Mouse (Mus musculus): Measurements from ENCODE around the gene Myom1. TPM values are rescaled to one million over a fixed set of nuclear protein-coding genes. Genes with fewer than 3 reads are reported as not detected.
"Not testable (repeated sequence)": the region's sequence is repeated elsewhere in the genome, so short reads cannot be mapped to it uniquely, and the experiment has no call there.

Myom1 gene
- polyA plus RNA-seq, 1 experiment from 2014 or later = 5.7 TPM

- H3K27me3 ChIP-seq (ENCODE audit: insufficient read depth, low read length) = no peaks in the 10 kb centered on the region
- H3K27ac ChIP-seq (ENCODE audit: low read depth) = no peak overlapping the region
- DNase-seq = peak; percentile 44
- no peak for TF ChIP-seq CTCF (IDR thresholded peaks at IDR 0.05; ENCODE audit: low read depth)
- 63% methylated on average over 11 of the region's 11 CpGs for WGBS
- ATAC-seq (ENCODE audit: insufficient read depth) = no peak
- no peak overlapping the region for H3K9ac ChIP-seq
- H3K36me3 ChIP-seq (ENCODE audit: insufficient read depth) = peaks cover 29% of the 10 kb centered on the region
- H3K4me2 ChIP-seq = no peak overlapping the region
- no peaks in the 10 kb centered on the region for H3K9me3 ChIP-seq (ENCODE audit: low read depth, low read length)
- no peaks in the 10 kb centered on the region; the same call in 1 of the 2 replicates for H3K4me1 ChIP-seq (ENCODE audit: insufficient read depth)
- H3K4me3 ChIP-seq (ENCODE audit: low read depth, low read length) = no peak overlapping the region
Observed at GRCm38 (mm10) chr17:70971206-70971605, 31.2 kb upstream of the Myom1 start.

GRCm38 (mm10) chr17:70973398-70973797, 29.0 kb upstream of the Myom1 start:
- Histone ChIP-seq H3K4me2 (no peak overlapping the region), H3K27me3 (ENCODE audit: insufficient read depth, low read length) (no peaks in the 10 kb centered on the region), H3K4me3 (ENCODE audit: low read depth, low read length) (no peak overlapping the region), H3K9ac (no peak overlapping the region), H3K36me3 (ENCODE audit: insufficient read depth) (peaks cover 38% of the 10 kb centered on the region), H3K27ac (ENCODE audit: low read depth) (no peak overlapping the region), H3K9me3 (ENCODE audit: low read depth, low read length) (no peaks in the 10 kb centered on the region), H3K4me1 (ENCODE audit: insufficient read depth) (no peaks in the 10 kb centered on the region; the same call in 1 of the 2 replicates)
- TF ChIP-seq CTCF (IDR thresholded peaks at IDR 0.05; ENCODE audit: low read depth) = no peak
- WGBS = 67% methylated on average over 9 of the region's 9 CpGs
- DNase-seq = no peak
- ATAC-seq (ENCODE audit: insufficient read depth) = no peak

GRCm38 (mm10) chr17:70974065-70974464, 28.4 kb upstream of the Myom1 start:
- H3K27ac ChIP-seq (ENCODE audit: low read depth); H3K9me3 ChIP-seq (ENCODE audit: low read depth, low read length); ATAC-seq (ENCODE audit: insufficient read depth); H3K4me3 ChIP-seq (ENCODE audit: low read depth, low read length); DNase-seq; H3K27me3 ChIP-seq (ENCODE audit: insufficient read depth, low read length); H3K4me1 ChIP-seq (ENCODE audit: insufficient read depth); H3K4me2 ChIP-seq; H3K9ac ChIP-seq: not testable (repeated sequence)
- WGBS = 86% methylated on average over 14 of the region's 14 CpGs
- peaks cover 38% of the 10 kb centered on the region for H3K36me3 ChIP-seq (ENCODE audit: insufficient read depth)

- no peaks in the 10 kb centered on the region for H3K27me3 ChIP-seq (ENCODE audit: insufficient read depth, low read length)
- H3K4me1 ChIP-seq (ENCODE audit: insufficient read depth) = no peaks in the 10 kb centered on the region
- DNase-seq = no peak
- H3K9me3 ChIP-seq (ENCODE audit: low read depth, low read length) = no peaks in the 10 kb centered on the region
- no peak for ATAC-seq (ENCODE audit: insufficient read depth)
- H3K4me3 ChIP-seq (ENCODE audit: low read depth, low read length) = no peak overlapping the region
- WGBS = 81% methylated on average over 6 of the region's 6 CpGs
- H3K4me2 ChIP-seq = no peak overlapping the region
- peaks cover 61% of the 10 kb centered on the region for H3K36me3 ChIP-seq (ENCODE audit: insufficient read depth)
- H3K27ac ChIP-seq (ENCODE audit: low read depth) = no peak overlapping the region
- TF ChIP-seq CTCF (IDR thresholded peaks at IDR 0.05; ENCODE audit: low read depth) = peak; percentile 19; the same call in 1 of the 2 replicates
- H3K9ac ChIP-seq = no peak overlapping the region
Observed at GRCm38 (mm10) chr17:70977799-70978198, 24.6 kb upstream of the Myom1 start.

GRCm38 (mm10) chr17:70979345-70980223, 22.8 kb upstream of the Myom1 start:
- Histone ChIP-seq H3K9me3 (ENCODE audit: low read depth, low read length) (no peaks in the 10 kb centered on the region), H3K27ac (ENCODE audit: low read depth) (no peak overlapping the region), H3K36me3 (ENCODE audit: insufficient read depth) (peaks cover 52% of the 10 kb centered on the region), H3K4me2 (no peak overlapping the region), H3K9ac (no peak overlapping the region), H3K27me3 (ENCODE audit: insufficient read depth, low read length) (no peaks in the 10 kb centered on the region), H3K4me3 (ENCODE audit: low read depth, low read length) (no peak overlapping the region), H3K4me1 (ENCODE audit: insufficient read depth) (no peaks in the 10 kb centered on the region)
- DNase-seq = peak; percentile 53
- 76% methylated on average over 20 of the region's 20 CpGs for WGBS
- ATAC-seq (ENCODE audit: insufficient read depth) = no peak
- peak; percentile 21; the same call in 1 of the 2 replicates for TF ChIP-seq CTCF (IDR thresholded peaks at IDR 0.05; ENCODE audit: low read depth)

- DNase-seq = no peak
- peaks cover 50% of the 10 kb centered on the region for H3K36me3 ChIP-seq (ENCODE audit: insufficient read depth)
- H3K4me3 ChIP-seq (ENCODE audit: low read depth, low read length) = no peak overlapping the region
- no peak overlapping the region for H3K9ac ChIP-seq
- H3K27ac ChIP-seq (ENCODE audit: low read depth) = no peak overlapping the region
- no peaks in the 10 kb centered on the region for H3K9me3 ChIP-seq (ENCODE audit: low read depth, low read length)
- ATAC-seq (ENCODE audit: insufficient read depth) = no peak
- 84% methylated on average over 15 of the region's 15 CpGs for WGBS
- no peak overlapping the region for H3K4me2 ChIP-seq
- no peaks in the 10 kb centered on the region for H3K27me3 ChIP-seq (ENCODE audit: insufficient read depth, low read length)
- no peak for TF ChIP-seq CTCF (IDR thresholded peaks at IDR 0.05; ENCODE audit: low read depth)
- peaks cover 8% of the 10 kb centered on the region for H3K4me1 ChIP-seq (ENCODE audit: insufficient read depth)
Observed at GRCm38 (mm10) chr17:70985501-70986354, 16.7 kb upstream of the Myom1 start.

- Histone ChIP-seq H3K4me1 (ENCODE audit: insufficient read depth) (peaks cover 8% of the 10 kb centered on the region), H3K36me3 (ENCODE audit: insufficient read depth) (peaks cover 44% of the 10 kb centered on the region), H3K27ac (ENCODE audit: low read depth) (no peak overlapping the region), H3K9ac (no peak overlapping the region), H3K9me3 (ENCODE audit: low read depth, low read length) (no peaks in the 10 kb centered on the region), H3K4me3 (ENCODE audit: low read depth, low read length) (no peak overlapping the region), H3K27me3 (ENCODE audit: insufficient read depth, low read length) (no peaks in the 10 kb centered on the region), H3K4me2 (no peak overlapping the region)
- TF ChIP-seq CTCF (IDR thresholded peaks at IDR 0.05; ENCODE audit: low read depth) = no peak
- DNase-seq = no peak
- 79% methylated on average over 6 of the region's 6 CpGs for WGBS
- no peak for ATAC-seq (ENCODE audit: insufficient read depth)
Observed at GRCm38 (mm10) chr17:70986355-70986740, 16.1 kb upstream of the Myom1 start.

Measured in lung, embryonic 14.5 days (tissue).